Mouse (Mus musculus) adrenal gland, adult 2 months (tissue): Measurements from ENCODE around the gene Cfap46. TPM values are rescaled to one million over a fixed set of nuclear protein-coding genes. Genes with fewer than 3 reads are reported as not detected.

ENCODE experiments used
- DNase-seq: peaks from one replicate; pipeline ENCODE4 v3.0.0; 2021
- polyA plus RNA-seq: library from polyadenylated mRNA; depleted of rRNA; stranded (reverse); fragments of >200 nt; gene quantifications from 2 replicates; pipeline ENCODE4 v1.2.3, GENCODE M21; 2012; rRNA removed
- total RNA-seq, 2 experiments: library from RNA; stranded (reverse); gene quantifications; 2 replicates each; pipeline ENCODE4 v1.2.3; 2021

The Cfap46 gene
- total and polyA plus RNA-seq, 3 experiments = 0.13 to 0.29 (median 0.21) TPM

GRCm38 (mm10) chr7:139580851-139581775, 102.5 kb downstream of the Cfap46 start:
- DNase-seq = peak; percentile 17

GRCm38 (mm10) chr7:139579261-139579905, 104.2 kb downstream of the Cfap46 start:
- peak; percentile 38 for DNase-seq

- no peak for DNase-seq
Observed at GRCm38 (mm10) chr7:139576064-139576686, 107.4 kb downstream of the Cfap46 start.

GRCm38 (mm10) chr7:139572665-139573064, 111.0 kb downstream of the Cfap46 start:
- no peak for DNase-seq

- DNase-seq = no peak
Observed at GRCm38 (mm10) chr7:139570788-139571187, 112.8 kb downstream of the Cfap46 start.

- no peak for DNase-seq
Observed at GRCm38 (mm10) chr7:139566533-139566932, 117.1 kb downstream of the Cfap46 start.

GRCm38 (mm10) chr7:139565998-139566397, 117.6 kb downstream of the Cfap46 start:
- no peak for DNase-seq

- no peak for DNase-seq
Observed at GRCm38 (mm10) chr7:139564161-139564560, 119.5 kb downstream of the Cfap46 start.

GRCm38 (mm10) chr7:139563425-139563824, 120.2 kb downstream of the Cfap46 start:
- no peak for DNase-seq

GRCm38 (mm10) chr7:139559659-139560058, 124.0 kb downstream of the Cfap46 start:
- no peak for DNase-seq

- no peak for DNase-seq
Observed at GRCm38 (mm10) chr7:139556746-139557526, 126.7 kb downstream of the Cfap46 start.

- no peak for DNase-seq
Observed at GRCm38 (mm10) chr7:139556331-139556730, 127.3 kb downstream of the Cfap46 start.

- DNase-seq = no peak
Observed at GRCm38 (mm10) chr7:139551519-139551918, 132.1 kb downstream of the Cfap46 start.

Other genes starting within 250 kb of the Cfap46 start
- not detected for gene Nkx6-2, start 101.0 kb downstream of the Cfap46 start, total RNA-seq
- 0.24 and 0.56 TPM in 2 replicates for gene Nkx6-2, start 101.0 kb downstream of the Cfap46 start, polyA plus RNA-seq
- 1 to 10 TPM; 2.6 to 4.5 TPM for gene Adgra1, start 150.4 kb upstream of the Cfap46 start, total RNA-seq
- gene Adgra1, start 150.4 kb upstream of the Cfap46 start, polyA plus RNA-seq = 3.4 and 4.5 TPM in 2 replicates
- gene Kndc1, start 210.9 kb upstream of the Cfap46 start, total RNA-seq = under 1 TPM; 0.59 to 0.66 TPM
- gene Kndc1, start 210.9 kb upstream of the Cfap46 start, polyA plus RNA-seq = 0.53 and 0.54 TPM in 2 replicates